Mouse (Mus musculus): ENCODE measurements around the gene Slc35f4. TPM values are rescaled to one million over a fixed set of nuclear protein-coding genes. Genes with fewer than 3 reads are reported as not detected.

Slc35f4 gene
- polyA plus RNA-seq, 1 experiment from 2014 or later: 0.13 TPM

- Histone ChIP-seq H3K27me3 (no peaks in the 10 kb centered on the region), H3K4me1 (no peaks in the 10 kb centered on the region), H3K27ac (no peak overlapping the region), H3K4me2 (replicated peaks) (no peak overlapping the region), H3K4me3 (no peak overlapping the region), H3K9me3 (no peaks in the 10 kb centered on the region), H3K36me3 (no peaks in the 10 kb centered on the region), H3K9ac (no peak overlapping the region)
- 74% methylated on average over 3 of the region's 3 CpGs for WGBS
- no peak for ATAC-seq (ENCODE audit: low FRiP score, low read depth)
Measured at GRCm38 (mm10) chr14:49460799-49461198, 65.0 kb downstream of the Slc35f4 start.

- no peaks in the 10 kb centered on the region for H3K9me3 ChIP-seq
- 78% methylated on average over 6 of the region's 6 CpGs for WGBS
- H3K27ac ChIP-seq: no peak overlapping the region
- no peaks in the 10 kb centered on the region for H3K4me1 ChIP-seq
- no peak for ATAC-seq (ENCODE audit: low FRiP score, low read depth)
- no peaks in the 10 kb centered on the region for H3K27me3 ChIP-seq
- H3K4me2 ChIP-seq (replicated peaks): no peak overlapping the region
- no peak overlapping the region for H3K9ac ChIP-seq
- H3K4me3 ChIP-seq: no peak overlapping the region
- no peaks in the 10 kb centered on the region for H3K36me3 ChIP-seq
Measured at GRCm38 (mm10) chr14:49454283-49454914, 71.4 kb downstream of the Slc35f4 start.

DNA sequence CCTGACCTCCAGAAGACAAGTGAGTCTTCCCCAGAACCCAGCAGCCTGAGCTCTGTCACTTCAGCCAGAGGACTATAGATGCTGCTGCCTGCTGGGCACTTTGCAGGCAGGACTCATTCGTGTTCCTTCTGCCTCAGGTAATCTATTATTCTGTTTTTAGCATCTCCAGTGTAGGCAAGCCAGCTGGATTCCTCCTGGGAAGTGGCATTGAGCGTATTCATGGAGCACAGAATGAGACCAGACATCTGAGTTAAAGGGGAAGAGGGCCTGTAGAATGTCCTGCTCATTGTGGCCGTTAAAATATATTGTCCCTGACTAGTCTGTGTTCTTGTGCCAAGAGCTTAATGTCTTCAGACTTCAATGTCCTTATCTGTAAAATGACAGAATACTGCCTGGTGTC is 72.1 kb downstream of the Slc35f4 start:
- 39% methylated on average over 3 of the region's 3 CpGs for WGBS
- no peak overlapping the region for H3K27ac ChIP-seq
- ATAC-seq (ENCODE audit: low FRiP score, low read depth): no peak
- no peak overlapping the region for H3K4me2 ChIP-seq (replicated peaks)
- no peak overlapping the region for H3K4me3 ChIP-seq
- no peaks in the 10 kb centered on the region for H3K9me3 ChIP-seq
- H3K36me3 ChIP-seq: no peaks in the 10 kb centered on the region
- H3K9ac ChIP-seq: no peak overlapping the region
- no peaks in the 10 kb centered on the region for H3K27me3 ChIP-seq
- H3K4me1 ChIP-seq: no peaks in the 10 kb centered on the region

- 43% methylated on average over 7 of the region's 7 CpGs for WGBS
- Histone ChIP-seq H3K4me2 (replicated peaks) (no peak overlapping the region), H3K27ac (no peak overlapping the region)
Measured at GRCm38 (mm10) chr14:49447669-49448068, 78.2 kb downstream of the Slc35f4 start.

DNA sequence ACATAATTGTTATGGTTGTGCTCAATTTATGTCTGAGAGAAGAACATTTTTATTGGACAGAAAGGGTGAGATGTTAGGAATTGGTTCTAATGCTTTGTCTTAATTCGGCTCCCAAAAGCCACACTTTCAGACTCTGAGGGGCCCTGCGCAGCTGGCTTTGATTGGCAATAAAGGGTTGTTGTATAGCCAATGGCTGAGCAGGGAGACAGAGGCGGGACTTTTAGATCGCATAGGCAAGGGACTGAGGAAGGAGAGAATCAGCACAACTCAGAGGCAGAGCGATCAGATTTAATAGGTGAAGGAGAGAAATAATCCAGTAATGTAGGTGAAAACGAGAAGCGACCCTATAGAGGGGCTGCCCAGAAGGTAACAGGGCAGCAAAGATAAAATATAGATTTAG is 79.4 kb downstream of the Slc35f4 start:
- Histone ChIP-seq H3K9me3 (no peaks in the 10 kb centered on the region; the same call in 1 of the 2 replicates), H3K4me2 (replicated peaks) (no peak overlapping the region), H3K27ac (no peak overlapping the region), H3K4me1 (no peaks in the 10 kb centered on the region), H3K36me3 (no peaks in the 10 kb centered on the region), H3K27me3 (no peaks in the 10 kb centered on the region), H3K9ac (no peak overlapping the region), H3K4me3 (no peak overlapping the region)
- no peak for ATAC-seq (ENCODE audit: low FRiP score, low read depth)
- 40% methylated on average over 7 of the region's 7 CpGs for WGBS

More at GRCm38 (mm10) chr14:49447669-49448068, 78.2 kb downstream of the Slc35f4 start:
- no peak overlapping the region for H3K9ac ChIP-seq
- H3K27me3 ChIP-seq: no peaks in the 10 kb centered on the region
- H3K4me1 ChIP-seq: no peaks in the 10 kb centered on the region
- H3K9me3 ChIP-seq: no peaks in the 10 kb centered on the region; the same call in 1 of the 2 replicates
- no peak for ATAC-seq (ENCODE audit: low FRiP score, low read depth)
- H3K4me3 ChIP-seq: no peak overlapping the region
- H3K36me3 ChIP-seq: no peaks in the 10 kb centered on the region

DNA sequence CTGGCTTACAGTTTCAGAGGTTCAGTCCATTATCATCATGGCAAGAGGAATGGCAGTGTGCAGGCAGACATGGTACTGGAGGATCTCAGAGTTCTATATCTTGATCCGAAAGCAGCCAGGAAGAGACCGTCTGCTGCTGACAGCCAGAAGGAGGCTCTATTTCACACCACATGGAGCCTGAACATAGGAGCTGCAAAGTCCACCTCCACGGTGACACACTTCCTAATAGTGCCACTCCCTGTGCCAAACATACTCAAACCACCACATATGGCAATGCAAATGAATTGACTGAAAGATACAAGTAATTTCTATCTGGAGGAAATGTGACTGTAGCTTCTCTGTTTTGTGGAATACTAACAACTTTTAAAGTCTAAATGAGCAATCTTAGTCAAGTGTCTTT is 89.0 kb downstream of the Slc35f4 start:
- 87% methylated on average over 3 of the region's 3 CpGs for WGBS
- H3K9me3 ChIP-seq: no peaks in the 10 kb centered on the region
- no peaks in the 10 kb centered on the region for H3K36me3 ChIP-seq

DNA sequence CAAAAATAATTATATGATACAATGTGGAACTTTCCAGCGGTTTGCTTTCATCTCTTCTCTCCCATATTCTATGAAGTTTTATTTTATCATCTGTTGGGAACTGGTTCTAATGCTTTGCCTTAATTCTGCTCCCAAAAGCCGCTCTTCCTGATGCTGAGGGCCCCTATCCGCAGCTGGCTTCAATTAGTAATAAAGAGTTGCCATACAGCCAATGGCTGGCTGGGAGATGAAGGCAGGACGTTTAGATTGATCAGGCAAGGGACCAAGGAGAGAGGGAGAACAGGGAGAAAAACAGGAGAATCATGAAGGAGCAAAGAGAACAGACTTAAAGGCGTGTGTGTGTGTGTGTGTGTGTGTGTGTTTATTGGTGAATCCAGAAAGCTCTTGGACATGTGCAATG is 94.0 kb downstream of the Slc35f4 start:
- Histone ChIP-seq H3K9ac (no peak overlapping the region), H3K4me2 (replicated peaks) (no peak overlapping the region), H3K4me1 (no peaks in the 10 kb centered on the region), H3K27me3 (no peaks in the 10 kb centered on the region), H3K27ac (no peak overlapping the region), H3K9me3 (no peaks in the 10 kb centered on the region), H3K4me3 (no peak overlapping the region), H3K36me3 (no peaks in the 10 kb centered on the region)
- ATAC-seq (ENCODE audit: low FRiP score, low read depth): no peak
- WGBS: 37% methylated on average over 5 of the region's 5 CpGs

More for the DNA sequence above, 89.0 kb downstream of the Slc35f4 start:
- Histone ChIP-seq H3K4me3 (no peak overlapping the region), H3K27ac (no peak overlapping the region), H3K9ac (no peak overlapping the region), H3K4me1 (no peaks in the 10 kb centered on the region), H3K27me3 (no peaks in the 10 kb centered on the region), H3K4me2 (replicated peaks) (no peak overlapping the region)
- ATAC-seq (ENCODE audit: low FRiP score, low read depth): no peak

DNA sequence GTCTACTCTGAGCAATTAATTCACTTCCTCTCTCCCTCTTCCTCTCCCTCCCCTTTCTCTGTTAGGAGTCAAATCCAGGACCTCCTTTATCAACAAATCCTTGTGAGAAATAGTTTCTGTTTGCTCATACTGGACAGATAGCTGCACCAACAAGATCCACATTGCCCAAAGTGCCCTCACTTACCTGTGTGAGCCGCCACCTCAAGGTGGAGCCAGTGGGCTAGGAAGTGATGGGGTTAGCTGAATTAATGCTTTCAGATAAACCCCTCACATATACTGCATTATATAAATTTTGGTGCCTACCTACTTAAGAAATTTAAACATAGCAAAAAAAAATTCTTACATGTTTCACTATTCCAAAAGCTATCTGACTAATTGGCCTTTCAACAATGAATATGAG is 133.4 kb downstream of the Slc35f4 start:
- H3K9me3 ChIP-seq: no peaks in the 10 kb centered on the region
- no peak overlapping the region for H3K9ac ChIP-seq
- no peak overlapping the region for H3K4me2 ChIP-seq (replicated peaks)
- no peaks in the 10 kb centered on the region for H3K4me1 ChIP-seq
- H3K27ac ChIP-seq: no peak overlapping the region
- ATAC-seq (ENCODE audit: low FRiP score, low read depth): no peak
- H3K36me3 ChIP-seq: no peaks in the 10 kb centered on the region
- no peaks in the 10 kb centered on the region for H3K27me3 ChIP-seq
- H3K4me3 ChIP-seq: no peak overlapping the region
- WGBS: 30% methylated on average over 1 of the region's 1 CpGs

DNA sequence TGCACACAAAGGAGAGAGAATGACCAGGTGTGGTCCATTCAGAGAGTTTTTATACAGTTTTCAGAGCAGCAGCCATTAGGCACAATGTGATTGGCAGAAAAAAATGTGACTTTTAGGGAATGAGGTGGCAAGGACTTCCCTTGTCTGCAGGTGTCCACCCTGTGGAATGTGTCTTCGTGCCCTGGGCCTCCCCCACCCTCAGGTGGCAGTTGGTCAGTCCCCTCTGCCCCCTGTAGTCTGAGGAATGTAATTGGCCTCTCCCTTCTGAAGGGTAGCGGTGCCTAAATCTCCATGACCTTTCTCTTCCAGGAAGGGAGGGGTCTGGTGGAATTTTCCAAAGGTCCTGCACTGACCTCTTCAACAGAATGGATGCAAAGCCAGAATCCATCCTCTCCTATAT is 163.7 kb downstream of the Slc35f4 start:
- H3K9me3 ChIP-seq: no peaks in the 10 kb centered on the region
- WGBS: 69% methylated on average over 2 of the region's 2 CpGs
- no peaks in the 10 kb centered on the region for H3K36me3 ChIP-seq
- no peak overlapping the region for H3K4me2 ChIP-seq (replicated peaks)
- H3K27me3 ChIP-seq: no peaks in the 10 kb centered on the region
- H3K9ac ChIP-seq: no peak overlapping the region
- H3K4me3 ChIP-seq: no peak overlapping the region
- H3K4me1 ChIP-seq: no peaks in the 10 kb centered on the region
- no peak overlapping the region for H3K27ac ChIP-seq
- ATAC-seq (ENCODE audit: low FRiP score, low read depth): no peak

GRCm38 (mm10) chr14:49355561-49355960 is 170.3 kb downstream of the Slc35f4 start:
- no peaks in the 10 kb centered on the region for H3K36me3 ChIP-seq
- no peaks in the 10 kb centered on the region for H3K27me3 ChIP-seq
- no peak for ATAC-seq (ENCODE audit: low FRiP score, low read depth)
- no peak overlapping the region for H3K9ac ChIP-seq
- H3K4me3 ChIP-seq: no peak overlapping the region
- no peaks in the 10 kb centered on the region for H3K4me1 ChIP-seq
- no peak overlapping the region for H3K4me2 ChIP-seq (replicated peaks)
- H3K9me3 ChIP-seq: no peaks in the 10 kb centered on the region
- H3K27ac ChIP-seq: no peak overlapping the region

GRCm38 (mm10) chr14:49348897-49349250 is 177.0 kb downstream of the Slc35f4 start:
- 76% methylated on average over 1 of the region's 1 CpGs for WGBS
- no peak overlapping the region for H3K27ac ChIP-seq
- H3K9ac ChIP-seq: no peak overlapping the region
- H3K36me3 ChIP-seq: no peaks in the 10 kb centered on the region
- no peak overlapping the region for H3K4me2 ChIP-seq (replicated peaks)
- H3K4me3 ChIP-seq: no peak overlapping the region
- no peak for ATAC-seq (ENCODE audit: low FRiP score, low read depth)
- no peaks in the 10 kb centered on the region for H3K9me3 ChIP-seq
- no peaks in the 10 kb centered on the region for H3K27me3 ChIP-seq
- no peaks in the 10 kb centered on the region for H3K4me1 ChIP-seq

DNA sequence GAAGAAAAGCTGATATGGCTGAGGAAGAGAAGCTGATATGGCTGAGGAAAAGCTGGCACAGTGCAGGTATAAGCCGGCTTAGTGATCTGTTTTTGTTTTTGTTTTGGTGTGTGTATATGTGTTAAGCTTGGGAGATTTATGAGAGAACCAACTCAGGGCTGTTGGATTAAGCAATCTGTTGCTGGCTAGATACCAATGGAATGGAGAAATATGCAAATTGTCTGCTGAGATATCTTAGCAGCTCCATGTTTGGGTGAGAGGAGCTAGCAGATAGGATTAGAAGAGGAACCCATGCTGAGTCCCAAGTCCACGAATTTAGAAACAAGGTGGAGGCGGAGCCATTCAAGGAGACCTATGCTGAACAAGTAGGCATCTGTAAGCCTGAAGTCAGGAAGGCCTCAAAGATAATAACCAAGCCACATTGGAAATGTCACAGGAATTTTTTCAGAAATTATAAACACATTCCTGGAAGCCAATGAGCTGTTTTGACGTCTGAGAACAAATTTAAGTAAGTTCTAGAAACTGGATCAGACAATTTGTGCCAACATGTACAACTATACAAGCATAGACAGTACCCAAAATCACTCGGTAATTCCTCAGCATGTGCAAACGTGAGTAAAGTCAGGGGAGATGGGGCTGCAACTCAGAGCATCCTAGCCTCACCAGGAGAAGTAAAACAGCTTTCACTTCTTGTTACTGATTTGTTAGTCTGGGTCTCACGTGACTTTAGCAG is 177.5 kb downstream of the Slc35f4 start:
- ATAC-seq (ENCODE audit: low FRiP score, low read depth): no peak
- no peaks in the 10 kb centered on the region for H3K4me1 ChIP-seq
- no peaks in the 10 kb centered on the region for H3K27me3 ChIP-seq
- no peak overlapping the region for H3K9ac ChIP-seq
- no peak overlapping the region for H3K4me2 ChIP-seq (replicated peaks)
- H3K4me3 ChIP-seq: no peak overlapping the region
- WGBS: 70% methylated on average over 7 of the region's 7 CpGs
- no peaks in the 10 kb centered on the region for H3K9me3 ChIP-seq
- H3K36me3 ChIP-seq: no peaks in the 10 kb centered on the region
- H3K27ac ChIP-seq: no peak overlapping the region

GRCm38 (mm10) chr14:49345835-49346234 is 180.0 kb downstream of the Slc35f4 start:
- Histone ChIP-seq H3K9me3 (no peaks in the 10 kb centered on the region), H3K27ac (no peak overlapping the region), H3K4me3 (no peak overlapping the region), H3K9ac (no peak overlapping the region), H3K27me3 (no peaks in the 10 kb centered on the region), H3K4me2 (replicated peaks) (no peak overlapping the region), H3K4me1 (no peaks in the 10 kb centered on the region), H3K36me3 (no peaks in the 10 kb centered on the region)
- 85% methylated on average over 2 of the region's 2 CpGs for WGBS
- no peak for ATAC-seq (ENCODE audit: low FRiP score, low read depth)

All from limb, embryonic 13.5 days (tissue).